Mouse (Mus musculus): ENCODE measurements around the gene Taar1. TPM values are rescaled to one million over a fixed set of nuclear protein-coding genes. Genes with fewer than 3 reads are reported as not detected.

The Taar1 gene
- not detected for total RNA-seq (2023)

GRCm38 (mm10) chr10:23920056-23920455, at the start of gene Taar1:
Gene Taar1 (plus strand): TSS chr10:23920356.

GRCm38 (mm10) chr10:23894601-23895349, 25.4 kb upstream of the Taar1 start, which contains the start of gene Vnn1:
Gene Vnn1 (plus strand): TSS chr10:23894688.

DNA sequence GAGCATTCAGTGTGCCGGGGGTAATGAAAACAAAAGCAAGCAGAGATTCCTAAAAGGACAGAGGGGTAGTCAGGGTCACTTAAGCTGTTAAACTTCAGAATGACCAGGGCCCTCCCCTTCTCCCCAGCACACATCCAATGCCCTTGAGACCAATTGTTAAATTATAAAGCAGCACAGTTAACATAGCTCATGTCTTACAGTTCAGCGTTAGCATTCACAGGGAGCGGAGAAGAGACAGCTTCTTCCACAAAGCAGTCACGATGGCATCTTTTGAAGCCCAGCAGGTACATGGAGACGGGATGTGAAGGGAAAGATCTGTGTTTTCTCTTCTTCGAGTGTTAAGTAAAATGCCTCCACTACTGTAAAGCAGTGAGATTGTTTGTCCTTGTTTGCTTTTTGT, 18.2 kb downstream of the Taar1 start, which contains the start of gene Taar2:
TSS of gene Taar2 (plus strand) at position 261 of the 400 bp plus-strand sequence.

GRCm38 (mm10) chr10:23949508-23950005, 29.4 kb downstream of the Taar1 start, which contains the start of gene Taar3:
Gene Taar3 (plus strand): TSS chr10:23949558.

DNA sequence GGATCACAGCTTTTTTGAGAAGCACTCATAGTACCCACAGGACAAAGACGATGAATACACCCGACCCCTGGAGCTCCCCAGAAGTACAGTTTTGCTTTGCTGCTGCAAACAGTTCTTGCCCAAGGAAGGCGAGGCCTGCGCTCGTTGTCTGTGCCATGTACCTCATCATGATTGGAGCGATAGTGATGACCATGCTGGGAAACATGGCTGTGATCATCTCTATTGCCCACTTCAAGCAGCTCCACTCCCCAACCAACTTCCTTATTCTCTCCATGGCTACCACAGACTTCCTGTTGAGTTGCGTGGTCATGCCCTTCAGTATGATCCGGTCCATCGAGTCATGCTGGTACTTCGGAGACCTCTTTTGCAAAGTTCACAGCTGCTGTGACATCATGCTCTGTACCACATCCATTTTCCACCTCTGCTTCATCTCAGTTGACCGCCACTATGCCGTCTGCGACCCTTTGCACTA, 40.3 kb downstream of the Taar1 start, which contains the start of gene Taar4:
TSS of gene Taar4 (plus strand) at position 51 of the 472 bp plus-strand sequence.

DNA sequence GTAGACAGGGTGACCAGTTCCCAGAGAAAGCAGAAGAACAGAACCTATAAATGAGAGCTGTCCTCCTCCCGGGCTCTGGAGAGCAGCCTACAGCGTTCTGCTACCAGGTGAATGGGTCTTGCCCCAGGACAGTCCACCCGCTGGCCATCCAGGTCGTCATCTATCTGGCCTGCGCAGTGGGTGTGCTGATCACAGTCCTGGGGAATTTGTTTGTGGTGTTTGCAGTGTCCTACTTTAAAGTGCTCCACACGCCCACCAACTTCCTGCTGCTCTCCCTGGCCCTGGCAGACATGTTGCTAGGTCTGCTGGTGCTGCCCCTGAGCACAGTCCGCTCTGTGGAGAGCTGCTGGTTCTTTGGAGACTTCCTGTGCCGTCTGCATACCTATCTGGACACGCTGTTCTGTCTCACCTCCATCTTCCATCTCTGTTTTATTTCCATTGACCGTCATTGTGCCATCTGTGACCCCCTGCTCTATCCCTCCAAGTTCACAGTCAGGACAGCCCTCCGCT, 50.6 kb downstream of the Taar1 start, which contains the start of gene Taar5:
TSS of gene Taar5 (plus strand) at position 51 of the 510 bp plus-strand sequence.

Other genes starting within 250 kb of the Taar1 start
- 901 TPM for gene Rps12, start 133.1 kb upstream of the Taar1 start, total RNA-seq (2023)
- not detected for gene Slc18b1, start 123.4 kb upstream of the Taar1 start, total RNA-seq (2023)
- gene Vnn3, start 68.9 kb upstream of the Taar1 start, total RNA-seq (2023), result 0.32 TPM
- gene Vnn1, start 25.7 kb upstream of the Taar1 start, total RNA-seq (2023), result not detected
- not detected for gene Taar2, start 18.2 kb downstream of the Taar1 start, total RNA-seq (2023)
- gene Taar3, start 29.2 kb downstream of the Taar1 start, total RNA-seq (2023), result not detected
- gene Taar4, start 40.1 kb downstream of the Taar1 start, total RNA-seq (2023), result not detected
- not detected for gene Taar5, start 50.4 kb downstream of the Taar1 start, total RNA-seq (2023)
- gene Taar6, start 65.3 kb downstream of the Taar1 start, total RNA-seq (2023), result not detected
- gene Taar7a, start 73.1 kb downstream of the Taar1 start, total RNA-seq (2023), result not detected
- not detected for gene Taar7b, start 79.6 kb downstream of the Taar1 start, total RNA-seq (2023)
- gene Taar7d, start 106.9 kb downstream of the Taar1 start, total RNA-seq (2023), result not detected
- gene Taar7e, start 117.3 kb downstream of the Taar1 start, total RNA-seq (2023), result not detected
- gene Taar7f, start 129.2 kb downstream of the Taar1 start, total RNA-seq (2023), result not detected
- gene Taar8a, start 156.1 kb downstream of the Taar1 start, total RNA-seq (2023), result not detected
- not detected for gene Taar8b, start 171.9 kb downstream of the Taar1 start, total RNA-seq (2023)
- gene Taar8c, start 181.6 kb downstream of the Taar1 start, total RNA-seq (2023), result not detected
- not detected for gene Taar9, start 189.2 kb downstream of the Taar1 start, total RNA-seq (2023)
- gene Stx7, start 228.9 kb downstream of the Taar1 start, total RNA-seq (2023), result 29.5 TPM

All from CD4-positive naive resting alpha-beta T cell, adult 76 days (primary cell).